Mouse (Mus musculus) layer of hippocampus, postnatal 14 days (tissue): ENCODE measurements around the gene Mapre1. TPM values are rescaled to one million over a fixed set of nuclear protein-coding genes. Genes with fewer than 3 reads are reported as not detected.
"Not testable (repeated sequence)": the region's sequence is repeated elsewhere in the genome, so short reads cannot be mapped to it uniquely, and the experiment has no call there.

Source experiments
- DNase-seq, 2 experiments: peaks; one replicate each; pipeline ENCODE4 v3.0.0; 2021 to 2022; ENCODE audit warnings: low spot score in 2 of 2, mixed read lengths in 1 of 2
- long read RNA-seq, 2 experiments: library from polyadenylated mRNA; stranded (forward); transcript quantifications; one replicate each; pipeline ENCODE4 v2.0.0; 2021
- total RNA-seq, 2 experiments: library from RNA; stranded (reverse); gene quantifications; 2 replicates each; pipeline ENCODE4 v1.2.3; 2021

The Mapre1 gene
- total RNA-seq, result 100 to 1,000 TPM; 137 to 140 TPM
- long read RNA-seq, experiment 1, full-length matches to known transcripts, result 201 of 224 reads
- long read RNA-seq, experiment 1, partial matches to known transcripts, result 7 of 224 reads
- long read RNA-seq, experiment 1, other reads (novel, unspliced or antisense), result 16 of 224 reads
- long read RNA-seq, experiment 2, full-length matches to known transcripts, result 234 of 255 reads
- long read RNA-seq, experiment 2, partial matches to known transcripts, result 10 of 255 reads
- long read RNA-seq, experiment 2, other reads (novel, unspliced or antisense), result 11 of 255 reads

- peak; percentile 99 to 100 for DNase-seq
Observed at GRCm38 (mm10) chr2:153740500-153741436, at the start of gene Mapre1. Mapre1 (plus strand) TSS chr2:153741274.

DNA sequence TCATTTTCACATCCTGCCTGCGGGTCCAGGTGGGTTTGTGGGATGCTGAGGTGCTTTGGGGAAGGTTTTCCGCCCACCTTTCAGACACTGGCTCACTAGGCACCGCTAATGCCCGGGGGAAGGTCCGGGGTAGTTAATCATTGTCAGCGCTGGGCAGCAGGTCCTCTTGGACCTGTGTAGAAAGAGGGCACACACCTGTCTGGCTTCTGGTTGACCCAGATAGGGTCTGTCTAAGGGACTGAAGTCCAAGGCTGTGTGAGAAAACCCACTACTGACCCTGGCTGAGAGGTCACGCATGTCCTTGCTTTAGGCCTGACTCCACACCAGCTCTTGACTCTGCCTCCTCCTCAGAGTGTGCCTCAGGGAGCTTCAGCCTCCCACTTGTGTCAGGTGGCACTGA is 47.7 kb upstream of the Mapre1 start:
- DNase-seq, result not testable (repeated sequence)

DNA sequence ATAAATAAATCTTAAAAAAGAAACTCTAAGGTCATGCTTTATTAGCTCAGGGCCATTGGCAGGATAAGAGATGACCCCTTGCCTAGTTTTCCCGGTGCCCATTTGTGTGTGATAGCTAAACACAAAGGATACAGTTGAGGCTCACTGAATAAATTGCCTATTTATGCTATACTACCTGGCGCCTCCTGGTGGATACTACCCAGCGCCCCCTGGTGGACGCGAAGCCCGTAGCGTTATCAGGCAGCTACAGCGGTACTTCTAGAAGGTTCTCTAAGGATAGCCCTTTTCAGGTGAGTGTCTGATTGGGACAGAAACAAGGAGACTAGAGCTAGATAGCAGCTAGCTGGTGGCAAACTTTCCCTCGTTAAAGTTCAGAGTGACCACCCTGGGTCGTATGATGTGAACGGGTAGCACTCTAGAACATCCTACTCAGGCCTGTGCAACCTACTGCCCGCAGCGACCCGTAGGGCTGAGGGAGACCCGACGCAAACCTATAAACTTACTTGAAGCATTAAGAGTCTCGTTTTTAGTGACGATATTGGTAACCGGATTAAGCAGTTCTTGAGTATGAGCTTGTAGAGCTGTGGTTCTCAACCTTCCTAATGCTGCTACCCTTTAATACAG is 46.5 kb upstream of the Mapre1 start:
- no peak for DNase-seq

- no peak for DNase-seq
Observed at GRCm38 (mm10) chr2:153696352-153696751, 44.7 kb upstream of the Mapre1 start, which contains the start of gene Dnmt3c. Dnmt3c (plus strand) TSS chr2:153696652.

GRCm38 (mm10) chr2:153703389-153703788 is 37.7 kb upstream of the Mapre1 start:
- DNase-seq, result peak in 1 of 2 experiments; percentile 13

- peak; percentile 10 to 36 for DNase-seq
Observed at GRCm38 (mm10) chr2:153710701-153711330, 30.3 kb upstream of the Mapre1 start.

DNA sequence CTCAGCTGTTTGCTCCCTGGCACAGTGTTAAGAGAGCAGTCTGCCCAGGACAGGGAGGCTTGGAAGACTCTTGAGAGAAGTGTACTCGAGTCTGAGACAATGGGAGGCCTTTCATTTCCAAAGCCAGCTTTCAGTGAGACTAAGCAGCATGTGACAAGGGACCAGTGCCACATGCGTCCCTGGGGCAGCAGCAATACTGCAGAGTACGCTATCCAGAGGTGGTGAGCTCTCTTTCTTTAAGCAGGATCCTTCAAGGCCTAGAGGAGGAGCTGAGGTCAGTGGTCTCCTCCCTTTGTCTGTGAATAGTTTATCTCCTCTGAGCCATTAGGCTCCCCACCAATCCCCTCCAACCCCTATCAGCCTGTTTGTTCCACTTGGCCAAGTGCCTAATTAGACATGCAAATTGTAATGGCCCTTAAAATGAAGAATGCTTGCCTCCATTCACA is 28.4 kb upstream of the Mapre1 start:
- DNase-seq, result peak; percentile 33 to 67

- peak; percentile 76 to 91 for DNase-seq
Observed at GRCm38 (mm10) chr2:153713227-153713626, 27.8 kb upstream of the Mapre1 start.

DNA sequence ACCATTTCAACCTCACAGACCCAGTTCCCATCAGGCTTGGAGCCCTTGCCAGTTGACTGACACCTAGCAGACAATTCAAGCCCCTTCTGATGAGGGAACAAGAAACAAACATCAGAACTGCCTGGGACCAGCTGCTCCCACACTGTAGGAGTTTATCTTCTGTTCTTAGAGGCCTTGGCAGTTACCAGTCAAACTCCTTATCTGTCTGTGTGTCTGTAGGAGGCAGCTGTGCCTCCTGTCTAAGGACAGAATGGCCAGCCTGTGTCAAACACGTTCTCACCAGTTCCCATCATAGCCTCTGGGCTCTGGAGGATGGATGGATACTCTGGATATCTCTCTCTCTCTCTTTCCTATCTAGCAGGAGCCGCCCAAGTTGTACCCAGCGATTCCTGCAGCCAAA is 23.2 kb upstream of the Mapre1 start:
- DNase-seq, result not testable (repeated sequence)

GRCm38 (mm10) chr2:153723098-153723497 is 18.0 kb upstream of the Mapre1 start:
- DNase-seq, result no peak

DNA sequence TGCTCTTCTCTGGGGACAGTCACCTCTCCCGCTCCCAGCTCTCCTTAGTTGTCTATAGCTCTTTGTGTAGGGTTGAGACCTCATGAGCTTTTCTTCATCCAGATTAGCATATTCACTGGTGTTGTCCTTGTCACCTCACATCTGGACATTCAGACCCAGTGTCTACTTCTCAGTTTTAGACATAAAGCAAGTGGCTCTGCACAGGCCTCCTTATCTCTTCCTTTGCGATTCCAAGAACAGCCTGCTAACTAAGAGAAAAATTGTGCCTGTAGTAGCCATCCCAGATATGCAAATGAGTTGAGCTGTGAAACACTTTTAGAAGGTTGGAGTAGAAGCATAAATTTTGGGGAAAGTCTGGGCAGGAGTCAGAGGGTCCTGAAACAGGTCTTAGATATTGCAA is 16.6 kb upstream of the Mapre1 start:
- no peak for DNase-seq

GRCm38 (mm10) chr2:153724871-153725270 is 16.2 kb upstream of the Mapre1 start:
- no peak for DNase-seq

DNA sequence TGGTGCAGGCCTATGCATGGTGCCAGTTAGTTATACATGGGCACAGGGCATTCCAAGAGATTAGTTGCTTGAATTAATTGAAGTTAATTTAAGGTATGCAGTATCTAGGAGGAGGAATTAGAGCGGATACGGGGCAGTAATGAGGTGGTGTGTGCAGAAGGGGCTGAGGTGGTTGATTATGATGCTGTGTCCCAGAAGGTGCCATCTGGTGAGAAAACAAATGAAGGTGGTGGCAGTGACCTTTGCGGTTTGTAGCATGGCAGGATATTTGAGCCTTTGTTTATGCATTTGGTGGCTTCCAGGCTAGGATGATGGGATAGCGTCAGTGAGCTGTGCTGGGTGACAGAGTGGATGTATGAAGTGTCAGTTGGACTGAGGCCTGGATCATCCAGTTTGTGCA is 15.8 kb upstream of the Mapre1 start:
- no peak for DNase-seq

- DNase-seq, result no peak
Observed at GRCm38 (mm10) chr2:153734033-153734432, 7.0 kb upstream of the Mapre1 start.

DNA sequence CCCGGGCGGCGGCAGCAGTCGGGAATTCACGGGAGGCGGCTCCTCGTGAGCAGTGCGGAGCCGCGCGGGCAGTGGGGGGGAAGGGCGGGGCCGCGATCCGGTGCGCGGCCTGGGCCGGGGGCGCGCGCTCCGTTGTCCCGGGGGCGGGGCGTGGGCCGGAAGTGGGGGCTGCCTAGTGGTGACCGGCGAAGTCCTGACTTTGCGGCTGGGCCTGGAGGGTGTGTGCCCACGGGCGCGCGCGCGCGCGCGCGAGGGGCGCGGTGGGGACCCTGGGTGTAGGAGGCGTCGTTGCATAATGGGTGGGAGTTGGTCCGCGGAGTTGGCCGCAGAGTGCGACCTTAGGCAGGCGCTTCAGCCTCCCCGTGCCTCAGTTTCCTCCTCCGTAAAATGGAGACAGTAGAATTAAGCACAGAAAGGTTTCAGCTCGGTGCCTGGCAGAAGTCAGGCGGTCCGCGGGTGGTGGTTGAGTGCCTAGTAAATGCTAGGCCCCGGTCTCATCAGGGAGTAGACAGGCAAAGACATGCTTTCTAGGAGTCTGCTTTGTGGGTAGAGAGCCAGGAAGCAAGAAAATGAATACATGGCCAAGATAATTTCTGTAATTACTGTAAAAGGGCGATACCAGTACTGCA is 477 bp downstream of the Mapre1 start:
- DNase-seq, result peak; percentile 35 to 42

GRCm38 (mm10) chr2:153747994-153748393 is 6.9 kb downstream of the Mapre1 start:
- DNase-seq, result no peak

- no peak for DNase-seq
Observed at GRCm38 (mm10) chr2:153750363-153750762, 9.3 kb downstream of the Mapre1 start.

- no peak for DNase-seq
Observed at GRCm38 (mm10) chr2:153762121-153762520, 21.0 kb downstream of the Mapre1 start.

DNA sequence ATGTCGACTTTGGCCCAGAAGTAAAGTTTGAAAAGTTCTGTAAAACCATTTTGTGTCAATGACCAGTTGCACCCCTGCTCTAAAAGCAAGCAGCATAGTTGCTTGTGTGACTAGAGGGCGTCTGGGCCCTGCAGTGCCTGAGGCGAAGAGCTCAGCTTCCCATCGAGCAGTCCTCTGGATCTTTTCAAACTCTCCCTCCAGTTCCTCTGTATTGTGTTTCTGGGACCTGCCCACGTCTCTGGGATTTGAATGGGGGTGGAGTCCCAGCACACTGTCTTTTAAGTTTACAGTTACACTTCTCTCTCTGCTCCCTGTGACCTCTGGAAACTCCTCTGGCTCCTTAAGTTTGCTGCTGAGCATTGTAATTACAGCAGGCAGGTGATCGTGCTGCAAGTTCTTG is 26.4 kb downstream of the Mapre1 start:
- DNase-seq, result no peak

DNA sequence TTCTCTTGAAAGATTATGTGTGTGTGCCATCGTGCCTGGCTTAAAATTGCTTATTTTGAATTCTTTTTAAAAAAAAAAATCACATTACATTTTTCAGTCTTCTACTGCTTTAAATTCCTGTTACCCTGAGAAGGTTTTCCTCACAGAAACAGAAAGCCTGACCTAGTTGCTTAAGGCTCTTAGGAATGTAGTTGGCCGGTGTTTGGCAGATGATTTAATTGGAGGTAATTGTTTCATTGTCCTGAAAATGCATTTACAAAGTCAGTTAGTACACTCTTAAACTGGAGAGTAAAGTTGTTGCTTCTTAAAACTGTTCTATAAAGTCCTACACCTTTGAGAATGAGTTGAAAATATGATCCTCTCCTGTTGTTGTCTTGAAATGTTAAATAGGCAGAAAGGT is 27.8 kb downstream of the Mapre1 start:
- DNase-seq, result no peak

DNA sequence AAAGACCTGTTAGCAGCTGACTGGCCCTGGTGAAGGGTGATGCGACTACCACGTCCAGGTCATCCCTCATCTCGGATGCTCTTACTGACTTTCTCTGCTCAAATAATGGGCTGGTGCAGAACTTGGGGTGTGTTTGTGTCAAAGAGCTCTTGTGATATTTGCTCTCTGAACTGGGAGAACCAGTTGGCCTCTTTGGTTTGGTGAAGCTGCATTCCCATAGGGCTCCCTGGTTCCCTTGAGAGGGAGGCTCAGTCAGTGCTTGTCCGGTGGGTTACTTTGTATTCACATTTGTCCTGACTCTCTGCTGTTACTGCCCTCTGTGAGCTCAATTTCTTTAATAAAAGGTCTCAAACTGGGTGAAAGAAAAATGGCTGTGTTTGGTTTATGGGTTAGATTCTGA is 31.9 kb downstream of the Mapre1 start:
- DNase-seq, result no peak
